Mouse (Mus musculus): ENCODE measurements around the gene Nrp1.

DNA sequence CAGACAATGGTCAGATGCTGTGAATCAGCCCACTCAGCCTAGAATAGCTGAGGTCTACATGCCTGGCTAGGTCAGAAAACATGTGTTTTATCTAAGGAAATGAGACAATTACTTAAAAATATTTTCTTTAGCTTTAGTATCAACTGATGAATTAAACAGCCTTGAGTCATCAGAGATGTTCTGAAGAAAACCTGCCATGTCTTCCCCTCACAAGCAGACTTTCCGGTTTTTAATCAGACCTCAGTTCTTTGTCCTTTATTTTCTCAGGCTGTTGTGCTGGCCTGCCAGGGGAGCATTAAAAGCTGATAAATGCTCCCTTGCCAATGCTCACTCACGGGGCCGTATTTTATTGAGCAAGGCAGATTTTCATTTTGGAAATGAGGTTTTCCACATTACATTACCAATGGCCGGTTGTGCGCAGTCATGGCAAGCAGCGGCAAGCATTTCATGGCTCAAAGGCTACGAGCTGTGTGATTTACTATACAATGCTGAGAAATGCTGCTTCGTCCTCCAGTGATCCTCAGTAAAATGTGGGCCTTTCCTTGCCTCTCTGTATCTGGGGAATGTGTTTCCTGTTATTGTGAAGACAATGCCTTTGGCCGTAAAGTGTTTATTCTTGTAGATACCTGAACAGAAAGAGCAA, 92.1 kb downstream of the Nrp1 start:
- TF ChIP-seq GATA1 (IDR thresholded peaks at IDR 0.05; ENCODE audit: borderline replicate concordance, low read length) = no peak
- no peak for TF ChIP-seq FLI1 (IDR thresholded peaks at IDR 0.05; ENCODE audit: low read length)

Measured in megakaryocyte, embryonic 14.5 days (primary cell).